Comparison of ENCODE assay signal across 10 mouse cellular contexts in genomic region chr2:134067910-134068335, GRCm38 (mm10).
DNase-seq lines count a peak whose midpoint lies in the region; ATAC-seq lines count a peak whose summit lies in the region.
"Had no signal": no experiment of that assay in that cellular context is flagged by ENCODE, and none has a peak within 500 bp of the region (broad histone marks: within the 10 kb centered on the region; RNA-seq: fewer than 3 reads in every experiment).

No protein-coding gene starts in this region.

- peak; percentile 43; the same call in 1 of the 2 replicates for ATAC-seq in hindbrain, embryonic 12.5 days (ENCODE audit: low FRiP score)
- peak; percentile 92 for ATAC-seq in midbrain, embryonic 15.5 days (replicated peaks)

- intact Hi-C loops in left cerebral cortex, postnatal 4 days (cut with DNase I), result no loop called here
- intact Hi-C loops in left cerebral cortex, postnatal 10 days (cut with DNase I), result no loop called here

- no peaks in the 10 kb centered on the region for H3K27me3 ChIP-seq in hindbrain, embryonic 12.5 days
- no peaks in the 10 kb centered on the region for H3K27me3 ChIP-seq in midbrain, embryonic 15.5 days (replicated peaks)
- H3K27me3 ChIP-seq: embryonic facial prominence, embryonic 15.5 days had no signal

- no peak overlapping the region for H3K9ac ChIP-seq in hindbrain, embryonic 12.5 days
- H3K9ac ChIP-seq in midbrain, embryonic 15.5 days, result no peak overlapping the region; the same call in 1 of the 2 replicates
- H3K9ac ChIP-seq: embryonic facial prominence, embryonic 15.5 days had no signal

- WGBS in hindbrain, embryonic 12.5 days, result 55% methylated on average over 8 of the region's 8 CpGs
- 19% methylated on average over 8 of the region's 8 CpGs for WGBS in midbrain, embryonic 15.5 days

- H3K36me3 ChIP-seq in hindbrain, embryonic 12.5 days, result no peaks in the 10 kb centered on the region
- H3K36me3 ChIP-seq in midbrain, embryonic 15.5 days (replicated peaks), result no peaks in the 10 kb centered on the region
- H3K36me3 ChIP-seq: embryonic facial prominence, embryonic 15.5 days had no signal

- no peaks in the 10 kb centered on the region for H3K9me3 ChIP-seq in hindbrain, embryonic 12.5 days (replicated peaks)
- no peaks in the 10 kb centered on the region for H3K9me3 ChIP-seq in midbrain, embryonic 15.5 days
- H3K9me3 ChIP-seq: embryonic facial prominence, embryonic 15.5 days had no signal

- H3K4me3 ChIP-seq in hindbrain, embryonic 12.5 days, result no peak overlapping the region
- peak overlapping the region; percentile 10; the same call in 1 of the 2 replicates for H3K4me3 ChIP-seq in midbrain, embryonic 15.5 days
- H3K4me3 ChIP-seq: embryonic facial prominence, embryonic 15.5 days had no signal

- no peak overlapping the region for H3K27ac ChIP-seq in hindbrain, embryonic 12.5 days
- H3K27ac ChIP-seq in midbrain, embryonic 15.5 days, result peak overlapping the region; percentile 56; the same call in 1 of the 2 replicates
- H3K27ac ChIP-seq: embryonic facial prominence, embryonic 15.5 days had no signal

- H3K4me2 ChIP-seq in hindbrain, embryonic 12.5 days (replicated peaks), result no peak overlapping the region
- H3K4me2 ChIP-seq in midbrain, embryonic 15.5 days, result peak overlapping the region; percentile 32
- H3K4me2 ChIP-seq: embryonic facial prominence, embryonic 15.5 days had no signal

- H3K4me1 ChIP-seq in hindbrain, embryonic 12.5 days, result no peaks in the 10 kb centered on the region
- H3K4me1 ChIP-seq in midbrain, embryonic 15.5 days, result peaks cover 8% of the 10 kb centered on the region; the same call in 1 of the 2 replicates
- H3K4me1 ChIP-seq: embryonic facial prominence, embryonic 15.5 days had no signal

- peak; percentile 5 for DNase-seq in left cerebral cortex, postnatal 4 days
- DNase-seq in left cerebral cortex, postnatal 10 days (ENCODE audit: extremely low spot score in 1 of 2, low spot score in 2 of 2), result no peak
- DNase-seq in embryo, embryonic 11 days, result peak; percentile 50
- no peak for DNase-seq in layer of hippocampus, adult 8-10 months (ENCODE audit: low spot score in 2 of 2)
- DNase-seq in layer of hippocampus, adult 9-10 months (ENCODE audit: low spot score), result no peak
- DNase-seq in urinary bladder, postnatal 14 days (ENCODE audit: low spot score), result no peak
- DNase-seq: heart, adult 11 months had no signal

Comparison
In these comparisons a context has a peak if more than half of its experiments do, and no peak if none do; other contexts are left out.
1. DNase-seq: peak in left cerebral cortex, postnatal 4 days (single experiment) and embryo, embryonic 11 days (single experiment); none in left cerebral cortex, postnatal 10 days (0 of 2), layer of hippocampus, adult 8-10 months (0 of 2), layer of hippocampus, adult 9-10 months (single experiment) and urinary bladder, postnatal 14 days (single experiment).